Mouse (Mus musculus): ENCODE measurements around the gene Kdm8.
"Not testable (repeated sequence)": the region's sequence is repeated elsewhere in the genome, so short reads cannot be mapped to it uniquely, and the experiment has no call there.

Kdm8 gene

GRCm38 (mm10) chr7:125444464-125445401 is at the start of gene Kdm8:
Gene Kdm8 (plus strand): TSS chr7:125444676.
- in situ Hi-C loops (cut with MboI, MseI) = no loop called here

- in situ Hi-C loops (cut with MboI, MseI) = loop anchor here (10.0 to 25.0 kb wide), 2 partner anchors 1273 to 1886 kb away; partner anchors contain the start of gene Zkscan2
These were observed 46.4 kb upstream of the Kdm8 start for GRCm38 (mm10) chr7:125398116-125398515.

GRCm38 (mm10) chr7:125398687-125399086 is 45.8 kb upstream of the Kdm8 start:
- in situ Hi-C loops (cut with MboI, MseI) = loop anchor here (10.0 to 25.0 kb wide), 2 partner anchors 1274 to 1886 kb away; partner anchors contain the start of gene Zkscan2

GRCm38 (mm10) chr7:125407136-125407535 is 37.3 kb upstream of the Kdm8 start:
- in situ Hi-C loops (cut with MboI, MseI) = no loop called here

GRCm38 (mm10) chr7:125415087-125415486 is 29.4 kb upstream of the Kdm8 start:
- in situ Hi-C loops (cut with MboI, MseI) = no loop called here

DNA sequence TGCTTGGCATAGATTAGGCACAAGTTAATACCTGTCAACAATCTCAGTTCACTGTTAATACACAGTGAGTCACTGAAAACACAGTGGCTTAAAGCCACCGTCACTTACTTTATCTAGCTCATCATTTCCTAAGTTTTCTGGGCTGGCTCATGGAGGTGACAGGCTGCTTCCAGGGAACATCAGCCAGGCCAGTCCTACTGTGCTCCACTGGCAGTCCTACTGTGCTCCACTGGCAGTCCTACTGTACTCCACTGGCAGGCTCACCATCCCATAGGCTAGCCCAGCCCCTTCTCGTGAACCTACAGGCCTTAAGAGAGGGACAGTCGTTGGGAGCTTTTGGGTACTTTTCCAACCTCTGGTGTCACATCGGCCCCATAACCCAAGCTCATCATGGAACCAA is 28.7 kb upstream of the Kdm8 start:
- in situ Hi-C loops (cut with MboI, MseI) = no loop called here

DNA sequence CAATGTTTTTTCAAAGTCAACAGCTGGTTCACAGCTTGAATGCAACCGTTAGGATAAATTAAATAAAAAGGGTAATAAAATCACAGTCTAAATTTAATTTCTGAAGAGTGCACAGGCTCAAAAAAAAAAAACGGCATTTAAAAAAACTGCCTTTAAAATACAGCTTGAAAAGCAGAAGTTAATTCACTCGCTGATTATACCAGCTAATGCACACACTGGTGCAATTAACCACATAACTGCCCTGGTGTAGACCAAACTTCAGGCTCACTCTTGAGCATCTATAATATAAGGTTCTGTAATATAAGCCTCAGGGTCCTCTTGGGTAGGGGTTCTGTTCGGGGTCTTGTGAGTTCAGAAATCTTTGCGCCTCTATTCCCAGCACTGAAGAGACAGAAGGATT is 27.7 kb upstream of the Kdm8 start:
- in situ Hi-C loops (cut with MboI, MseI) = no loop called here

DNA sequence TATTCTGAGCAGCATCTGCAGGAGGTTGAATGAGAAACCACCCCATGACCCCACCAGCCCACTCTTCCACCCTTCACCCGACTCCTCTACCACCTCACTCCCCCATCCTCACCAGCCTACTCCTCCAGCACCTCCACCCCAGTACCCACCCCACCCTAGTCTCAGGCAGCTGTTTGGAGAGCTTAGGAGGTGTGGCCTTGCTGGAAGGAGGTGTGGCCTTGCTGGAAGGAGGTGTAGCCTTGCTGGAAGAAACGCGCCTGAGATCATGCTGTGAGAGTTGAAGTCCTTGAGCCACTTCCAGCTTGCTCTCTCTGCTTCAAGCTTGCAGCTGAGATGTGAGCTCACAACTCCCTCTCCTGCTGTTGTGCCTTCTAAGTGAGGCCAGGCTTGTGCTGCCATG is 26.1 kb upstream of the Kdm8 start:
- in situ Hi-C loops (cut with MboI, MseI) = no loop called here

DNA sequence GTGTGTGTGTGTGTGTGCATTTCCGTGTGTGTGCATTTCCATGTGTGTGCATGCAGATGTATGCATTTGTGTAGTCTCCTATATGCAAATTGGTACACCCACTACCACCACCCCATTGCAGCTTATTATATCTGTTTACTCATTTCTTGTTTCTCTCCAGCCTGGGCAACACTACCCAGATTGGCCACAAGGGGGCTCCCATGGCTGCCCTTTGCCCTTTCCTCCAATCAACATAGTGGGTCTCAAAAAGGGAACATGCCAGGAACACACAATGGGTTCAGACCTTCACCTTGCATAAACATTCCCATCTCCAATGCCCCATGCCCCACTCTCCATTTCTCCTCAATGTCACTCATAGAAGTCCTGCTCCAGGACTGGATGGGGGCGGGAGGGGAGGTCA is 24.3 kb upstream of the Kdm8 start:
- in situ Hi-C loops (cut with MboI, MseI) = no loop called here

DNA sequence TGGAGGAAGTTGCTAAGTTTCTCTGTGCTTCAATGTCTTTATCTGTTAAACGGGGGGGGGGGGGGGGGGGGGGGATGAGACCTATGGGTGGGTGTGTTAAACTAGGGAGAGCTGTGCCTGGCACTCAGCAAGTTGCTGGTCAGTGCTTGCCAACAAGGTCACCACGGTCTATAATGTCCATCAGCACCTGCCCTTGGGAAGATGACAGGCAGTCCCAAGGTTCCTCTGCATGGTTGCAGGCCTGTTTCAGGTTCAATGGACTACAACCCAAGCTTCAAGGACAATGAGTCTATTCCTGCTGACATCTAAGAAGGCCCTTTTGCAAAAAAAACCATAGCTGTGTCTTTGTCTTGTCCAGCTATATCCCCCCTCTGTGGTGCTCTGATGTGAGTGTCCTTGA is 22.6 kb upstream of the Kdm8 start:
- in situ Hi-C loops (cut with MboI, MseI) = no loop called here

DNA sequence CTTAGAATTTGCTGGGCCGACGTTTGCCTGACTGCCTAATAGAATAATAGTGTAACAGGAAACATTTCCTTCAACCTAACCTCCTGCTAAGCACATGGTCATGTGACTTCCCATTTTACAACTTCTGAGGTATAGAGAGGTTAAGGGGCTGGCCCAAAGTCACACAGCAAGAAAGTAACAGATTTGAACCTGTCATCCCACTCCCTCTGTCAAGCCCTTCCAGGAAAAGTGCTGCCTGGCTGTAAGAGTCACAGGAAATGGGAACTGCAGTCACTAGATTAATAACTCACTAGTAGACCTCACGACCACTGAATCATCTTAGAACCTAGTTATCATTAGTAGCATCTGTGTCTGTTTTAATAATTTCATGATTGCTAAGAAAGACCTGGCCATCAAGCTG is 21.4 kb upstream of the Kdm8 start:
- in situ Hi-C loops (cut with MboI, MseI) = no loop called here

DNA sequence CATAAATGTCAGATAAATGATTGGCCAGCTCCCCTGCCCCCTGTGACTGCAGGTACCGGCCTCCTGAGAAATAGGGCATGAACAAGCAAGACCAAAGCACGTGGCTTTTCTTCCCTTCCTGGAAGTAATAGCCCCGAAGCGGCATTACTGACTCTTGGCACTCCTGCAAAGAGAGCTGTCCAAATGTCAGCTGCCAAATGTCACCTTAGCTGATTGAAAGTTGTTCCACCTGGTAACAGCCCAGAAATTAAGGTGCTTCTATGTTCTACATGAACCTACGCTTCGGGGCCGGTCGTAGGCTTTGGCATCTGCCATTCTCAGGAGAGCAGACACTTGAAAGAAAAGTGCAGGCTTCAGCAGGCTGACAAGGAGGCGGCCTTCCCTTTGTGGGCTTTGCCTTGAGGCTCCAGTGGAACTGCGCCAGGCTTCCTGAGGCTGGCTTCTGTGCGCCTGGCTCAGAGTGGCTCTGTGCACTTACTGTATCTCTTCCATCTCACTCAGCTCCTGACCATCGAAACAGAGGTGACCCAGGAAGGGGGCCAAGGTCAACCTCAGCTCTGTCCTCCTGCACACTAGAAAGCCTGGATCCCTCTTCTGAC is 16.9 kb upstream of the Kdm8 start:
- in situ Hi-C loops (cut with MboI, MseI) = no loop called here

DNA sequence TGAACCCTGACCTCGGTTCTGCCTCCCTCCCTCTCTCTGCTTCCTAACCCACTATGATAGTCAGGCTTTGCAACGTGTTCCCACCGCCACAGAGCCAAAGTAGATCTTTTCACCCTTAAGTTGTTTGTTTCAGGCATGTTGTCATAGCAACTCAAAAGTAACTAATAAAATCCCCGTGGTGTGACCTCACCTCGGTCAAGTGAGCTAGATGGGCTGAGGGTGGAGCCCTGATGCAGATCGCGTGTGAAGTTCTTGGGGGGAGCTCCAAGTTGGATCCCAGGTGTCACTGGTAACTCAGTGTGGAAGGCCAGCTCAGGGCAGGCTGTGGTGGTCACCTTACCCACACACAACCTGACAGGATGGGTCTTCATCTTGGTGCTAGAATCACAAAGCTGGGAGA is 16.1 kb upstream of the Kdm8 start:
- in situ Hi-C loops (cut with MboI, MseI) = no loop called here

DNA sequence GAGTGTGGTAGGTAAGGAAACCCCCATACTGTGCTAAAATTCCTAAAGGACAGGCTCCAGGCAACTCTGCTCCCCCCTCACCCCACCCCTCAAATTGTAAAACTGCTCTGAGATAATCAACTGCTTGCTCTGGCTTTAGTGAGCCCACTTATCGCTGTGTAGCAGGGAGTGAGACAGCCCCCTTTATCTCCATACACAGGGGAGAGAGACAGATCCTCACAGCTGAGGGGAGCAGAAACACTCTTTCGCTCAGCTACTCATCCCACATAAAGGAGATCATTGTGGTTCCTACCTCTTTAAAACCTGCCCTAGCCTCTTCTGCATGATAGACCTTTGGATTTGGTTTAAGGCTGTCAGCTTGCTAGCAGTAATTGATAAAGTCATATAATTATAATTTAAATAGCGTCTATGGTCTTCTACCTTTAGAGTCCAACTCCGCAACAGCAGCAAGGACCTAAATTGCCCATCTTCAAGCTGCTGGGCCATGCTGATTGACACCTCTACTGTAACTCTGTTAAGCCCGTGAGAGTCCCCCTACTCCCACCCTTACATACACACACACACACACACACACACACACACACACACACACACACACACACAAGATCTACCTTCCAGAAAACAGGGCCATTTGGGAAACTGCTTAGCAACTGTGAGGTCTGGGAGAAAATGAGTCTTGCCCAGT is 15.5 kb upstream of the Kdm8 start:
- in situ Hi-C loops (cut with MboI, MseI) = not testable (repeated sequence)

DNA sequence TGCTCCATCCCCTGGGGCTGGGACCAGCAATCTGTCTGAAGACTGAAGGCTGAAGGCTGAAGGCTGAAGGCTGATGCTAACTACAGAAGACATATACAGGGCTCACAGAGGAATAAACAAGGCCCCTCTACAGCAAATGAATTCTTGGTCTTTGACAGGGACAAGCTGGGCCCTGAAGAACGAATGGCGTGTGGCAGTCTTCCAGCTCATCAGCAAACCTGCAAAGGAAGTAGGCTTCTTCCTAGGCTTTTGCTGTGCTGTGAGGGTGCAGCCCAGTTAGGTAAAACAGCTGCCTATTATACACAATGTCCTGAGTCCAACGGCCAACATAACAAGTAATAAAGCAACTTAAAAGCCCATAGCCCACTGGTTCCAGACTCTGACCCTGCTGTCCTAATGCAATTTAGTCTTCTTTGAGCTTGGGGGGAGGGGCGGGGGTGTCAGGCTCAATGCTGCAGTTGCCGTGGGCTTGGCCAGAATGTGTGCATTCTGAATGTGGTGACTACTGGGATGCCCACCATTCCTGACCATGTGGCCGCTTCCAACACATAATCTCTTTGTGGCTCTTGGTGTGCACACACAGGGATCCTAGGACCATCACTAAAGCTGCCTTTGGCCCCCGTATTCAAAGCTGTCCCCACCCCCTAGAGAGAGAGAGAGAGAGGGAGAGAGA is 14.2 kb upstream of the Kdm8 start:
- in situ Hi-C loops (cut with MboI, MseI) = no loop called here

GRCm38 (mm10) chr7:125433874-125434273 is 10.6 kb upstream of the Kdm8 start:
- in situ Hi-C loops (cut with MboI, MseI) = no loop called here

GRCm38 (mm10) chr7:125434666-125435290 is 9.7 kb upstream of the Kdm8 start:
- in situ Hi-C loops (cut with MboI, MseI) = no loop called here

- in situ Hi-C loops (cut with MboI, MseI) = no loop called here
These were observed 2.2 kb upstream of the Kdm8 start for GRCm38 (mm10) chr7:125442323-125442722.

- in situ Hi-C loops (cut with MboI, MseI) = no loop called here
These were observed 406 bp upstream of the Kdm8 start for GRCm38 (mm10) chr7:125444076-125444463.

DNA sequence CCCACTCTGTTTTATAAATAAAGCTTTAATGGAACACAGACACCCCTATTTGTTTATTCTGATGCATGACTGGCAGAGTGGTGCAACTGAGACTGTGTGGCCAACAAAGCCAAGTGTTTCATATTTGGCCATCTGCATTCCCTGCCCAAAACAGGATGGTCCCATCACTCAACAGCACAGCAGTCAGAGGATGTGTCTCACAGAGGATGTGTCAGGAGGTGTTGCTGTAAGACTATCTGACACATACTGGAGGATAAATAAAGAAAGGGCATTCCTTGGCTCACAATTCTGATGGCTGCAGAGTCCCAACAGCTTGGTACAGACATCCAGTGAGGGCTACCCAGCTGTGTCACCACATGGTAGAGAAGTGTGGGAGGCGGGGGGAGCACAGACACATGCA is 6.2 kb downstream of the Kdm8 start:
- in situ Hi-C loops (cut with MboI, MseI) = no loop called here

GRCm38 (mm10) chr7:125451078-125451477 is 6.6 kb downstream of the Kdm8 start:
- in situ Hi-C loops (cut with MboI, MseI) = no loop called here

Data from regulatory T cell (primary cell).